Mouse (Mus musculus): Measurements from ENCODE around the gene Iqce.

Iqce gene

GRCm38 (mm10) chr5:140661427-140661826, 40.8 kb downstream of the Iqce start:
- no peak for DNase-seq (ENCODE audit: low spot score)

DNA sequence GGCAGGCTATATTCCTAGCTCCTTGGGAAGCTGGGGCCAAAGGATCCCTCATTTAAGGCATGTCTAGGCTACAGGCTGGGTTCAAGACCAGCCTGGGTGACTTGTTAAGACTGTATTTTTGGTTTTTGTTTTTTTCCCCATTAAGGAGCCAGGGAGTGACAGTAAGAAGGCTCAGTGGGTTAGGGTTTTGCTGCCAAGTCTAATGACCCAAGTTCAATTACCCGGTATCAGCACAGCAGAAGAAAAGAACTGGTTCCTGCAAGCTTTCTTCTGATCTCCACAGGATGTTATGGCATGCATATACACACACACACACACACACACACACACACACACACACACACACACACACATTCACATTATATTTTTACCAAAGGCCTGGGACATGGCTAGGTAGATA, 41.8 kb downstream of the Iqce start:
- DNase-seq (ENCODE audit: low spot score), result no peak

- DNase-seq (ENCODE audit: low spot score), result no peak
Measured at GRCm38 (mm10) chr5:140659607-140660272, 42.4 kb downstream of the Iqce start.

- no peak for DNase-seq (ENCODE audit: low spot score)
Measured at GRCm38 (mm10) chr5:140654096-140654845, 47.9 kb downstream of the Iqce start.

GRCm38 (mm10) chr5:140652587-140652986, 49.6 kb downstream of the Iqce start:
- DNase-seq (ENCODE audit: low spot score), result no peak

DNA sequence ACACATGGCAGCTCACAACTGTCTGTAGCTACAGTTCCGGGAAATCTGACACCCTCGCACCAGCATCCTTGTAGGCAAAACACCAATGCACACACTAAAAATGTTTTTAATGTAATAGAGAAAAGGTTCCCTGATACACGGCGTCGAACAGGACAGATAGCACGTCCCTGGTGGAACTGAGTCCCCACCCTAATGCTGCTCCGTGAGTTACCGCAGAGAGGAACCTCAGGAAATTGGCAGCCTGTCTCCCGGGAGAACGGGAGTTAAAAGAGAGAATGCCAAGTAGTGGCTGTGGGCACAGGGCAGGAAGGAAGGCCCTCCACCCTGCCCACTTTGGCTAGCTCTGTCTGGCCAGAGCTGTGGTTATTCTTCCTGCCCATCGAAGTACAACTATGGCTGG, 50.9 kb downstream of the Iqce start:
- no peak for DNase-seq (ENCODE audit: low spot score)

DNA sequence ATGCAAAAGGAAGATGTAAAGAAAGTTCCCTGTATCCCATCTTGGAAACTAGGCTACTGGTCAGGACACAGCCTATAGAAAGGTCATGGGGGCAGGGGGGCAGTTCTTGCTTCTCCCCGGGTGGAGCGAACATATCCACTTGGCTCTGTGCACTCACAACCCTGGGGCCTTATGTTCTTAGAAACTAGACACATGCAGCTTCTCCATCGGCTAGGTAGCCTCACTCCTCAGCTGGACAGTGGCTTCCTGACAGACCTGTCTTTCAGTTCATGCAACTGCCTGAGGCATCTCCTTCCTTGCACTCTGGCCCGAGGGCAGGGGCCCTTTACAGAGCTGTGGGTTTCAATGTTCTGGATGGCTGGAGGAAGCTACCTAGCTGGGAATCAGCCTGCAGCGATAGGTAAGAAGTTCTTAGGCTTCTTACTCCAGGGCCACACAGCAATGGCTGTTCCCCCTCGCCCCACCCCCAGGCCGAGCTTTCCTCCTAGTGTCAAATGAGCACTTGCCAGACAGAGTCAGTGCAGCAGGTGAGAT, 52.2 kb downstream of the Iqce start:
- DNase-seq (ENCODE audit: low spot score), result no peak

DNA sequence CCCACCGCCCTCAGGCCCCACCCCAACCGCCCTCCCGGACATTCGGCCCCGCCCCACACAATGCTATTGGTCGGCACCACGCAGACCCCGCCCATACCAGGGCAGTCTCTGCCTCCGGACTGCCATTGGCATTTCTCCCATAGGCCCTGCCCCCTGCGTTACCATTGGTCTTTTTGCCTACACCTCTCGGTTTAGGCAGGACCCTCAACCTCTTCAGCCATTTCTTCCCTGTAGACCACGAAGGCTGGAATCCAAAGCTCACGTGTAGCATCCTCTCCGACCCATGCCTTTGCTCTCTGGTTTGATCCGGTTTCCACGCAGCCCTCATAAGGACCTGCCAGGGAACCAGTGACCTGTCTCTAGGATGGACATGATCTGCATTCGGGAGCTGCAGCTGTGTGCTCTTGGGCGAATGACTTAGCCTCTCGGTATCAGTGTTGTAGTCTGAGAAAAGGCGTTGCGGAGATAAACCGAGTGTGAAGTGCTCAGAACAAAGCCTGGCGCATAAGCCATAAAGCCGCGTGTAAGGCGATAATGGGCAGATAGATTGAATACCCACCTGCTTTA, 53.0 kb downstream of the Iqce start:
- DNase-seq (ENCODE audit: low spot score), result peak; percentile 98

DNA sequence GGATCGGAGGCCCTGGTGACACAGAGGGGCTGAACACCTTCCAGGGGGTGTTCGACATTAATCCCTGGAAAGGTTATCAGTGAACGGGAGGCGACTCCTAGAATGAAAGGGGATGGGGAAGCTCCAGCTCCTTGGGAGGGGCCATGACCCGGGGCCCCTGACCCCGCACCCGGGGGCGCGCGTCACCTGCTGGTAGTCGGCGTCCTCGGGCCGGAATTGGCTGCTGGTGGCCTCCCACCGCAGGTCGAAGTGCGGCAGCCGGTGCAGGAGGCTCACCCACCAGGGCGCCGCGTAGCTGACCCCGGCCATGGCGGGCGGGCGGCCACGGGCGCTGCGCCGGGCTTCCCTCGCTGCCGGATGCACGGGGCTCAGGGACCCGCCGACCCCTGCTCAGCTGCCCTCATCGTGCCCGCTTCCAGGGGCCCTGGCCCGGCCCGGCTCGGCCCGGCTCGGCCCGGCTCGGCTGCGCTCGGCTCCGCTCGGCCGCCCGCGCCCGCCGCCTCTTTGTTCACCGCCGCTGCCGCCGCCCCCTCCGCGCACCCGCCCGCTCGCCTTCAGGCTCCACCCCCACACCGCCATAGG, 53.6 kb downstream of the Iqce start, which contains the start of gene Ttyh3:
Gene Ttyh3 (minus strand): TSS at position 513 of the 582 bp plus-strand sequence.
- DNase-seq (ENCODE audit: low spot score), result no peak

GRCm38 (mm10) chr5:140647821-140648518, 54.2 kb downstream of the Iqce start:
- DNase-seq (ENCODE audit: low spot score), result peak; percentile 63

DNA sequence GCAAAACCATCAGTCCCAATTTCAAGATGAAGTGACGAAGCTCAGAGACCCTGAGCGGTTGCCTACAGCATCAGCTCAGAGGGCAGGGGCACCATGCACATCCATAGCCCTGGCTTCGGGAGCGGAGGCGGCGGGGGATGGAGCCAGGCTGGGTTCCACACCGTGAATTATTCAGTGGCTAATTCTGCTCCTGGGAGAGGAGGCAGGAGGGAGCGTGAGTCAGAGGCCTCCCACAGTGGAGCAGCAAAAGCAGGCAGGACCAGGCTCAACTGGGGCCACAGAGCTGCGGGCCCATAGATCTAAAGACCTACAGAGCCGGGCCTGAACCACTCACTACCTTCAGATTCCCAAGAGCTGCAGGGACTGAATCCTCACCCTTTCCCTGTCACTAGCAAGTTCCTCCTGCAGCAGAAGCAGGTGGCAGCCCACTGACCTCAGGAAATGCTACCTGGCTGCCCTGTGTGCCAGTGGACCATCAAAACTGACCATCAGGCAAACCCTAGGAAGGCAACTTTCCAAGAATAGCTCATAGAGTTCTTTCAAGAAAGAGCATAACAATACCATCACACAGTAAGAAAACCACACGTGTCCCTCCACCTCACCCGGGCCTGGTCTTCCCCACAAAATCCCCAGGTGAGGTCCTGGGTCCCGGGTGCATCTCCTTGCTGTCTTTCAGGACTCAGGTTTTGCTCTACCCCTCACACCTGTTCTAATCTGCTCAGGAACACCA, 55.0 kb downstream of the Iqce start:
- no peak for DNase-seq (ENCODE audit: low spot score)

DNA sequence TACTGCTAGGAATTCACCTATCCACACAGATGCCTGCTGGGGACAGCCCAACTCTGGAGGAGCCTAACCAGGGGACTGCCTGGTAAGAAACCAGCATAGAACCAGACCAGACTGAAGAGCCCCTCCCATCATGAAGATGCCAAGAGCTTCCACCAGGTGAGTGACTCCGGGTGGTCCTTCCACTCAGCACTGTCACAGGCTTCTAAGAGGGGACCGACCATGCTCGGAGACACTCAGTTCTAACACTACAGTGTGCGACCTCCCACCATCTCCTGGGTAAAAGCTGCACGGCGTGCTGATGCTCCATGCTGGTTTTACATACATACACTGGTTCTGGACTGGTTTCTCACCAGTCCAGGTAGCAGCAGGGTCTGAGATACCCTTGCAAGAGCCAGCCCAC, 56.0 kb downstream of the Iqce start:
- no peak for DNase-seq (ENCODE audit: low spot score)

GRCm38 (mm10) chr5:140645454-140645853, 56.7 kb downstream of the Iqce start:
- no peak for DNase-seq (ENCODE audit: low spot score)

DNA sequence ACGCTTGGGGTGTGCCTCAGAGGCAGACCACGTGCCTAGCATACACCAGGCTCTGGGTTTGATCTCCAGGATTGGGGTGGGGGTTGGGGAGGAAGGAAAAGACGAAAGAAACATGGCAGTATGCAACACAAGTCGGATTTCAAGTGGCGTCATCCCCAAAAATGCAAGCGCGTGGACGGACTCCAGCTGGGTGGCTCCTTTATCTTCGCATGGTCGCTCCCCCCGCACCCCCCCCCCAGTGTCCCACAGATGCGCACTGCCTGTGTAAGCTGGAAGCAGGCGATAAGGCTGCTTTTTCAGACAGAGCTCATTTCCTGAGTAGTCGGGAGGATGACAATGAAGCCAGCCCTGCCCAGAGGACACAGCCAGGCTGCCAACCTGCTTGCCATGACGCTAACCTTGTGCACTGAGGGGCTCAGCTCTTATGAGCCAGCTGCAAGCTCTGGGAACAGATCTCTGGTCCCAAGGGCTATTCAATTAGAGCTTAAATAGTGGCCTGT, 57.4 kb downstream of the Iqce start:
- no peak for DNase-seq (ENCODE audit: low spot score)

- no peak for DNase-seq (ENCODE audit: low spot score)
Measured at GRCm38 (mm10) chr5:140644263-140644662, 57.9 kb downstream of the Iqce start.

DNA sequence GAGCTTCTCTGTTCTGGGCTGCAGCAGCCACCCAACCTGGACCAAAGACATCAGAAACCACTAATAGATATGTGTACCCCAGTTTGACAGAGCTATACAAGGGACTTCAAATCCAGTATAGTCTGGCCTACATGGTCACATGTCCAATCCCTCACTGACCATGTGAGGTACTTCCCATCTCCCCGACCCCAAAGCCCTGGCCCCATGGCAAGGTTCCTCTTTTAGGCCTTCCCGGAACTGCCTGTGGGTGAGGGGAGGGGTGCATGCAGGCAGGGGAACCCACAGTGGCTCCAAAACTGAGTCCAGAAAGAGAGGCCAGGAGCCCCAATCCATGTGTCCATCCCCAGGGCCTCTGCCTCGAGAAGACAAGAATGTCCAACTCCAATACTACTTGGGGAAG, 60.1 kb downstream of the Iqce start:
- DNase-seq (ENCODE audit: low spot score), result peak; percentile 33

DNA sequence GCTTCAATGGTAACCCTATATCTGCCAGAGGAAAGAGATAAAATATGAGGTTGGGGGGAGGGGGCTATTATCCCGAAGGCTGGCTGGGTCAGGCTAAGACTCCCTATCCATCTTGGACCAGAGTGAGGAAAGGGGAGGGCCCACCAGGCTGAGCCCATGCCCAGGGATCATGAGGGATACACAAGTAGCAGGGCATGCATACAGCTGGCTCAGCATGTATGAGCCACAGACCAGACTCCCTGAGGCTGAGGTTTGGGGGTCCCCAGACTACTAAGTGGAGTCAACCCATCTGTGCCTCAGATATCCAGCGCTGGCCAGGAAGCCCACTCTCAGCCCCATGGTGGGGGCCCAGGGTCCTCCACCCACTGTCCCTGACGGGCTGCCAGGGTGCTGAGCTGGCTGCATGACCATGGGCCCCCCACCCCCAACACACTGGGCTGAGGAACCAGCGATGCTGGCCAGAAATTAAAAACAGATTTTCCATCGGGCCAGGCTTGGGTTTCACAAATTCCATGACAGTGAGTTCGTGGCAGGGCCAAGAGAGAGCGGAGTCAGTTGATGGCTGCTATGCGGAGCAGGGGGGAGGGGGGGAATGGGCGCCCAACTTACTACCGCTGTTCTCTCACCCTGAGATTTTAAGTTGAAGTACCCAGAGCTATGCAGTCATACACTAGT, 60.8 kb downstream of the Iqce start:
- DNase-seq (ENCODE audit: low spot score), result peak; percentile 87

DNA sequence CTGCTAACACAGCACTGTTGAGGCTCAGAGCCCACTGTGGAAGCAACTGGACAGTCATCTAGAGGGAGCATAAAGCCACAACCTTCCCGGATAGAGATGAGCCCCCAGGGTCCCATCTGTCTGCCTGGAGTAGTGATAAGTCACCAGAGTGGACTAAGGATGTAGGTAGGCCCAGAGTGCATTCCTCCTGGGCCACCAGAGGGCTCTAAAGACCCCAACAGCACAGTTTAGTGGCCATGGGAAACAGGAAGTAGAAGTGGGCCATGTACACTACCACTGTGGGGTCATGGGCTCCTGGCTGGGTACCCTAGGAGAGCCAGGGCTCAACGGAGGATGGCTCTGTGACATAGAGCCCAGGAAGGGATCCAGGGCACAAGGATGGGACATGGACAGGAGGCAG, 61.4 kb downstream of the Iqce start:
- DNase-seq (ENCODE audit: low spot score), result no peak

- DNase-seq (ENCODE audit: low spot score), result peak; percentile 47
Measured at GRCm38 (mm10) chr5:140639871-140640270, 62.3 kb downstream of the Iqce start.

GRCm38 (mm10) chr5:140639312-140639711, 62.9 kb downstream of the Iqce start:
- no peak for DNase-seq (ENCODE audit: low spot score)

GRCm38 (mm10) chr5:140638484-140638883, 63.7 kb downstream of the Iqce start:
- no peak for DNase-seq (ENCODE audit: low spot score)
